Mouse (Mus musculus): ENCODE measurements around the gene Col10a1. TPM values are rescaled to one million over a fixed set of nuclear protein-coding genes. Genes with fewer than 3 reads are reported as not detected.

The Col10a1 gene
- not detected in 2 replicates for polyA plus RNA-seq (2012; ENCODE audit: insufficient read depth, low replicate concordance)

DNA sequence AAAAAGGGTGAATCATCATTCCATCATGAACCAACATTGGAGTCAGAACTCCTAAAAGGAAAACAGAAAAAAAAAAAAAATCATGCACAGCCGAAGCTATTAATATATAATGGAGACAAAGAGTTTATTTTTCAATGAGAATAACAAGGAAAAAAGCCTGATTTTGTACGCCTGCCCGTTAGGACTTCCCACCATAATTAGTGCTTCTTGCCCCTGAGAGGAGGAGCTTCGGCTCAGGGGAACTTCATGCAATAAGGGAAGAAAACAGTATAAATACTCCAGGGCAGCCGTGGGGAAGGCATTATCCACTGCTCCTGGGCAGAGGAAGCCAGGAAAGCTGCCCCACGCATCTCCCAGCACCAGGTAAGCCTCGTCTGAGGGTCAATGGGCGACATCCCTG lies at the start of gene Col10a1:
TSS of gene Col10a1 (plus strand) at position 301 of the 400 bp plus-strand sequence.
- Histone ChIP-seq H3K27me3 (replicated peaks) (no peaks in the 10 kb centered on the region), H3K4me1 (no peaks in the 10 kb centered on the region), H3K4me3 (replicated peaks) (no peak within 1 kb of the TSS), H3K36me3 (replicated peaks; ENCODE audit: low read length) (peaks cover 43% of the 10 kb centered on the region), H3K9me3 (no peaks in the 10 kb centered on the region)
- no peak for TF ChIP-seq GATA1 (IDR thresholded peaks at IDR 0.05; ENCODE audit: borderline replicate concordance, low read length)
- TF ChIP-seq FLI1 (IDR thresholded peaks at IDR 0.05; ENCODE audit: low read length): no peak

DNA sequence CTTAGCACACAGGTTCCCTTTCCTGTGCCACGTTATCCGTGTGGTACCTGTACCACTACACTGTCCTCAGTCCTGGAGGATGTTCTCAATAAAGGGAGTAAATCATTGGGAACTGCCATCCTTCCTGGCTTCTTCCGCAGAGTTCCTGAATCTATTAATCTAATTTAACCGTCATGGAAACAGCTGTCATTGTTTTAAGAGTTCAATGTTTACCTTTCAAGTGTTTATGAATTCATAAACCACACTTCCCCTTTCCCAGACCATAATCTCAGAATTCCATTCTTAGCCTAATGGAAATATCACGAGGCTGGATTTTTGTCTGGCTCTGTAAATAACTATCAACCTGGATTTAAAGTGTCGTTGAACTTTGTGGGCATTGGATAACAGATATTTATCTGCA lies 48.8 kb upstream of the Col10a1 start:
- Histone ChIP-seq H3K4me3 (replicated peaks) (no peak overlapping the region), H3K27me3 (replicated peaks) (no peaks in the 10 kb centered on the region), H3K36me3 (replicated peaks; ENCODE audit: low read length) (peaks cover 2% of the 10 kb centered on the region), H3K4me1 (peaks cover 12% of the 10 kb centered on the region; the same call in 1 of the 2 replicates), H3K9me3 (no peaks in the 10 kb centered on the region)
- TF ChIP-seq GATA1 (IDR thresholded peaks at IDR 0.05; ENCODE audit: borderline replicate concordance, low read length) (no peak), FLI1 (IDR thresholded peaks at IDR 0.05; ENCODE audit: low read length) (no peak)

DNA sequence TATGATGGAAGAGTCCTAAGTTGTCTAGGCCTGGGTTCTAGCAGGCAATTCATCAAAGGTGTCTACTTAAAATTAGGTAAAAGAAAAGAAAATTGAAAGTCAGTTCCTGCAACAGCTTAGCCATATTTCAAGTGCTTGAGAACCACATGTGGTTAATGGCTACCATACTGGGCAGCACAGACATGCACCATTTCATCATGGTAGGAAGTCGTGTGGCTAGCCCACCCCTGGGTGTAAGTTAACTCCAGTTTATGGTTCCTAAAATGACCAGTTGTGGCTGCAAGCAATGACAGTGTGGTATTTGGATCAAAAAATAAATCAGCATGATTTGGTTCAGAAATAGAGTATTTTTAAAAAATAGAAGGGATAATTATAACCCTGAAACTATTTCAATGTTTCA lies 47.9 kb upstream of the Col10a1 start:
- no peak overlapping the region for H3K4me3 ChIP-seq (replicated peaks)
- peaks cover 12% of the 10 kb centered on the region; the same call in 1 of the 2 replicates for H3K4me1 ChIP-seq
- TF ChIP-seq FLI1 (IDR thresholded peaks at IDR 0.05; ENCODE audit: low read length): no peak
- no peak for TF ChIP-seq GATA1 (IDR thresholded peaks at IDR 0.05; ENCODE audit: borderline replicate concordance, low read length)
- H3K27me3 ChIP-seq (replicated peaks): no peaks in the 10 kb centered on the region
- peaks cover 6% of the 10 kb centered on the region for H3K36me3 ChIP-seq (replicated peaks; ENCODE audit: low read length)
- H3K9me3 ChIP-seq: no peaks in the 10 kb centered on the region

DNA sequence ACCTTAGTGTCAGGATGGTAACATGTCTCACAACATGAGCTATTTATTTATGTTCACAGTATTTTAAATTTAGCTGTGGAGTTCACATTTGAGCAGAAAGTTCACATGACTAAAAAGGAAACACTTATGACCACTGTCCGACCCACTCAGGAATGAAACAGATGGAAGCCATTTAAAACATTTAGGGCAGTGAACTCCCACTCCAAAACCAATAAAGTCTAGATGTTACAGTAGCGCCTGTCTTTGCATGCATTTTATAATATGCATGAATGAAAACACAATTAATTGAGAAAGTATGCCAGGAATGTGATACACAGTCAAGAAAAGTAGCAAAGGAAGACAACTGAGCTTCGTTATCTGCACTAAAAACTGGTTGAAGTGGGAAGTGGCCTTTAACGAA lies 37.6 kb upstream of the Col10a1 start:
- TF ChIP-seq FLI1 (IDR thresholded peaks at IDR 0.05; ENCODE audit: low read length) (no peak), GATA1 (IDR thresholded peaks at IDR 0.05; ENCODE audit: borderline replicate concordance, low read length) (no peak)
- H3K9me3 ChIP-seq: no peaks in the 10 kb centered on the region
- peaks cover 18% of the 10 kb centered on the region for H3K36me3 ChIP-seq (replicated peaks; ENCODE audit: low read length)
- H3K4me1 ChIP-seq: peaks cover 6% of the 10 kb centered on the region
- no peaks in the 10 kb centered on the region for H3K27me3 ChIP-seq (replicated peaks)
- no peak overlapping the region for H3K4me3 ChIP-seq (replicated peaks)

DNA sequence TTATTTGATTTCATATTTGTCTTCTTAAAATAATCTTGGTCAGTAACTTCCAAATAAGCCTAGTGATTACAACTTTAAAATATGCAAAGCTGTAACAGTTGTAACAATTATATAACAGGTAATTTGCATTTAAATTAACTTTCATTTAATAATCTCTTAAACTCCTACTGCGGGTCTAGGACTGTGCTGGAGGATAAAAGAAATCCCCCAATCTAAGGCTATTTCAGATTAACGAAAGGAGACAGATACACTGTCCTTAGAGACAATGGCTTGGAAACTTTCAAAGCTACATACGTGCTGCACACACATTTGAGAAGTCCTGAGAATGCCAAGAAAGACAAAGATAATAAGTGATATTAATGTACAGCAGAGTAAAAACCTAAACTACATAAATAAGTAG lies 31.5 kb upstream of the Col10a1 start:
- H3K4me1 ChIP-seq: peaks cover 6% of the 10 kb centered on the region
- H3K36me3 ChIP-seq (replicated peaks; ENCODE audit: low read length): peaks cover 10% of the 10 kb centered on the region
- H3K27me3 ChIP-seq (replicated peaks): no peaks in the 10 kb centered on the region
- H3K4me3 ChIP-seq (replicated peaks): no peak overlapping the region
- no peak for TF ChIP-seq FLI1 (IDR thresholded peaks at IDR 0.05; ENCODE audit: low read length)
- H3K9me3 ChIP-seq: no peaks in the 10 kb centered on the region

DNA sequence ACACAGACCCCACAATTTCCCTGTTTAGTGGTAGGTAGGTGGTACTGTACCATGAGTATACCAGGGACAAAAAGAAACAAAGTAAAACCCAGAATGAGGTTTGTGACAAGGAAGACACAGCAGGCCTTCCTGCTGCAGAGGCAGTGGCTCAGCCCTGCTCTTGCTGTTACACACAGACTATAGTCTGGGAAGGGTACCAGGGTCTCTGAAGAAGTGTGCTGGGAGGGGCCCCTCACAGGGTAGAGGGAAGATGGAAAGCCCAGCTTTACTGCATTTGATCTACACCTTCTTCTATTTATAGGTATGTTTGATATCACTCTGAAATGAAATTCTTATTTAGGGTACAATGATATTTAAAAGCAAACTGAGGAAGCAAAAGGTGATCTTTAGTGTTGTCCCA lies 26.0 kb upstream of the Col10a1 start:
- TF ChIP-seq FLI1 (IDR thresholded peaks at IDR 0.05; ENCODE audit: low read length) (no peak), GATA1 (IDR thresholded peaks at IDR 0.05; ENCODE audit: borderline replicate concordance, low read length) (no peak)
- Histone ChIP-seq H3K27me3 (replicated peaks) (no peaks in the 10 kb centered on the region), H3K4me1 (no peaks in the 10 kb centered on the region), H3K9me3 (no peaks in the 10 kb centered on the region), H3K36me3 (replicated peaks; ENCODE audit: low read length) (peaks cover 10% of the 10 kb centered on the region), H3K4me3 (replicated peaks) (no peak overlapping the region)

DNA sequence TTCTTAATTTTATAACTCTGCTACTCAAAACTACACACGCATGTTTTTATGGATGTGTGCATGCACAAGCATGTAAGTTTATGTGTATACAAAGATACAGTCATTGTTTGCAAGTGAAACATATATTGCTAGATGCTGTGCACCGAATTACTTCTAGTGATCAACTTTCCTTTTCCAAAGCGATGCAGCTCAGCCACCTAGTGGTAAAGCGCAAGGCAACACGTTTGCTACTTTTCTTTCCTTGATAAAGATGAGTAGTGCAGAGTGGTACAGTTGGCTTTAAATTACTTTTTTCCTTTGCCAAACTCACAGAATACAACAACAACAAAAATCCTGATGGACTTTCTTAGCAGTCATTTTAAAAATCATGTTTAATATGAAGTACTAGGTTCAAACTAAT lies 21.6 kb upstream of the Col10a1 start:
- H3K27me3 ChIP-seq (replicated peaks): no peaks in the 10 kb centered on the region
- peaks cover 11% of the 10 kb centered on the region for H3K4me1 ChIP-seq
- TF ChIP-seq GATA1 (IDR thresholded peaks at IDR 0.05; ENCODE audit: borderline replicate concordance, low read length) (no peak), FLI1 (IDR thresholded peaks at IDR 0.05; ENCODE audit: low read length) (no peak)
- H3K4me3 ChIP-seq (replicated peaks): no peak overlapping the region
- peaks cover 14% of the 10 kb centered on the region for H3K36me3 ChIP-seq (replicated peaks; ENCODE audit: low read length)
- no peaks in the 10 kb centered on the region for H3K9me3 ChIP-seq

DNA sequence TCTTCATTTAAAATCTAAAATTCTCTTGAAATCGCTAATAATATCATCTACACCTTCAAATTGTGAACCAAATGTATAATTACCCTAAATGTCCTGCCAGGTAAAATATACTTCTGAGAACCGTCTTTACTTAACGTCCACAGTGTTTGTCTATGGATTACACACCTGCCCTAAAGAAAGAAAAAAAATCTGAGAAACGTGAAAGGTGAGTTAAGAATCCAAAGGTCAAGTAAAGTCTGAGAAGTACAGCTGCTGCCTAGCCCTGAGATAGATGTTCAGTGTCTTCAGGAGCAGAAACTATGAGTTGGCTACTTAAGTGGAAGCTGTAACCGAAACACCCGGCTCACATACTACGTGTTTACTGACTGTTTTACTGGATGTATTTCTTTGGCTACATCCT lies 16.4 kb upstream of the Col10a1 start:
- Histone ChIP-seq H3K36me3 (replicated peaks; ENCODE audit: low read length) (peaks cover 15% of the 10 kb centered on the region), H3K9me3 (no peaks in the 10 kb centered on the region), H3K4me1 (peaks cover 14% of the 10 kb centered on the region), H3K27me3 (replicated peaks) (no peaks in the 10 kb centered on the region), H3K4me3 (replicated peaks) (no peak overlapping the region)
- TF ChIP-seq FLI1 (IDR thresholded peaks at IDR 0.05; ENCODE audit: low read length) (no peak), GATA1 (IDR thresholded peaks at IDR 0.05; ENCODE audit: borderline replicate concordance, low read length) (no peak)

DNA sequence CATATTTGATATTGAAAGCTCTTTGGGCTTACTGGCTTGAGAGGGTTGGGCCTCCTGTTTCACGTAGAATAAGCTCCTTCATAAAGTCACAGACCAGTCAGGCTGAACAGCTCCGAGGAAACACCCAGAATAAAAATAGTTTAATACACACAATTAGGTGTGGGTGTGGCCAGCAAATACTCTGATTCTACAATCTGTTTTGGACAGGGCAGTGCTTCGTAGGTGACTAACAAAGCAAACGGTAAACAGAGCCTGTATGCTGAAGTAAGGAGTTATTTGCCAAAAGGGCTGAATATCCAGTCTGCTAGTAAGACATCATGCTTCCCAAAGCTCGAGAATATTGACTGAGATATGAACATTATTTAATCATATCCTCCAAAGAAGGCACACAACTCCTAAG lies 4.1 kb upstream of the Col10a1 start:
- Histone ChIP-seq H3K9me3 (no peaks in the 10 kb centered on the region), H3K4me3 (replicated peaks) (no peak overlapping the region), H3K36me3 (replicated peaks; ENCODE audit: low read length) (peaks cover 44% of the 10 kb centered on the region), H3K27me3 (replicated peaks) (no peaks in the 10 kb centered on the region), H3K4me1 (peaks cover 8% of the 10 kb centered on the region)
- TF ChIP-seq FLI1 (IDR thresholded peaks at IDR 0.05; ENCODE audit: low read length) (no peak), GATA1 (IDR thresholded peaks at IDR 0.05; ENCODE audit: borderline replicate concordance, low read length) (no peak)

DNA sequence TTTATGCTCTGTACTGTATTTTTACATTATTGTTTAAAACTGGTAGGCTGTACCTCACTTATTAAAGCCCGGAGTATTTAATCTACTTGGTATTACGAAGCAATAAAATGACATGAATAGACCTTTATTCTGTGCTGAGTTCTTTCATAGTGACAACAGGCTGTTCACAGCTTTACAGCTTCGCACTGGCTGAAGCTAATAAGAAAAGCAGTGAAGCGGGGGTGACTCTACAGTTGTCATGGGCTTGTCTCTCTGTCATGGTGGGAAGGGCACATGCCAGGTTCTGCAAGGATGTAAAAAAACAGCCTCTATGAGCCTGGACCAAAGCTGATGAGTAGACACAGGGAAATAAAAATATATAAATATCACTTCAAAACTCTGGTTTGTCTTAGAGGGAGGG lies 7.2 kb downstream of the Col10a1 start:
- TF ChIP-seq GATA1 (IDR thresholded peaks at IDR 0.05; ENCODE audit: borderline replicate concordance, low read length): no peak
- peaks cover 85% of the 10 kb centered on the region for H3K36me3 ChIP-seq (replicated peaks; ENCODE audit: low read length)
- no peaks in the 10 kb centered on the region for H3K27me3 ChIP-seq (replicated peaks)
- no peaks in the 10 kb centered on the region; the same call in 1 of the 2 replicates for H3K4me1 ChIP-seq
- H3K9me3 ChIP-seq: no peaks in the 10 kb centered on the region
- no peak overlapping the region for H3K4me3 ChIP-seq (replicated peaks)

DNA sequence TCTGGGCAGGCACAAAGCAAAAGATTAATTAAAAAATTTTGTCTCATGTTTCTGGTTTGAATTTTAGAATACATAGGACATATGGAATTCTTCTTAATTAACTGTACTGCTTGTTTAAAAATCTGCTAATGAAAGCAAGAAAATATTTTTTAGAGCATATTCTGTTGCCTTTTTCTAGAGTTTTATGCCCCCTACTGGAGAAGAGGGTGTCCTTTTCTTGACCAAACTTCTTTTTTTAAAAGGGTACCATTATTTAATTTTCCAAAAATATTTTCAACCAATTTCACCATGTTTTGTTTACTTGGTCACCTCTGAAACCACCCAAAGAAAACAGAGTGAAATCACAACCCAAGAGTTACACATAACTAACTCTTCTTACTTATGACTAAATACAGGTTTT lies 9.5 kb downstream of the Col10a1 start:
- Histone ChIP-seq H3K9me3 (no peaks in the 10 kb centered on the region), H3K36me3 (replicated peaks; ENCODE audit: low read length) (peaks cover 95% of the 10 kb centered on the region), H3K4me1 (no peaks in the 10 kb centered on the region; the same call in 1 of the 2 replicates), H3K4me3 (replicated peaks) (no peak overlapping the region), H3K27me3 (replicated peaks) (no peaks in the 10 kb centered on the region)
- TF ChIP-seq GATA1 (IDR thresholded peaks at IDR 0.05; ENCODE audit: borderline replicate concordance, low read length) (no peak), FLI1 (IDR thresholded peaks at IDR 0.05; ENCODE audit: low read length) (no peak)

All from megakaryocyte, embryonic 14.5 days (primary cell).